Mouse (Mus musculus): ENCODE results near the gene Zcchc7. TPM values are rescaled to one million over a fixed set of nuclear protein-coding genes. Genes with fewer than 3 reads are reported as not detected.

The Zcchc7 gene
- polyA plus RNA-seq, 1 experiment from 2014 or later = 36.4 TPM

- Histone ChIP-seq H3K4me1 (replicated peaks; ENCODE audit: control insufficient read depth, insufficient read depth) (no peaks in the 10 kb centered on the region), H3K4me3 (ENCODE audit: low read depth, low read length) (no peak within 1 kb of the TSS), H3K27me3 (ENCODE audit: control insufficient read depth, insufficient read depth, low read length) (peaks cover 50% of the 10 kb centered on the region), H3K36me3 (ENCODE audit: control insufficient read depth, insufficient read depth, low read length) (no peaks in the 10 kb centered on the region), H3K4me2 (replicated peaks; ENCODE audit: low read depth) (no peak within 1 kb of the TSS), H3K9me3 (ENCODE audit: control insufficient read depth, low read length) (no peaks in the 10 kb centered on the region), H3K9ac (ENCODE audit: low read length) (no peak within 1 kb of the TSS), H3K27ac (replicated peaks) (no peak within 1 kb of the TSS)
- no peak for ATAC-seq (ENCODE audit: low FRiP score, low TSS enrichment)
- DNase-seq (ENCODE audit: low spot score) = no peak
- TF ChIP-seq EP300 (optimal IDR thresholded peaks at IDR 0.05) (no peak), CTCF (IDR thresholded peaks at IDR 0.05; ENCODE audit: low read depth) (no peak)
- WGBS = 34% methylated on average over 16 of the region's 16 CpGs
Measured at GRCm38 (mm10) chr4:44709740-44710700, 45.7 kb upstream of the Zcchc7 start, which contains the start of gene Pax5. Gene Pax5, minus strand, starts transcription at chr4:44710487.

DNA sequence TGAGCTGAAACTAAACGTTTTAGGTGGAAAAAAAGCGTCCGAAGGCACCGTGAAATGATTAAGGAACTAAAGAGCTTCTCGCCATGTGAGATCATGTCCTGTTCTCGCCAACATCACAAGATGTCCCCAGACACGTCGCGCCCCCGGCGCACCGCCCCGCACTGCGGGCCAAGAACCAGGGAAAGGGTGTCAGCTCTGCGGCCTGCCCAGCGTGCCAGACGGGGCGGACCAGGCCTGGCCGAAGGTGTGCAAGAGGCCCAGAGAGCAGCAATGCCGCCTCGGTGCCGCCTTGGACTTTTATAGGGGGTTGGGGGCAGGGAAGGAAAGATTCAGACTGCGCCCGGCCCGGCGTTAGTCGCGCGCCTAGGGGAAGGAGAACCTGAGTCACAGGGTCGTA is 45.0 kb upstream of the Zcchc7 start:
- Histone ChIP-seq H3K4me1 (replicated peaks; ENCODE audit: control insufficient read depth, insufficient read depth) (no peaks in the 10 kb centered on the region), H3K27me3 (ENCODE audit: control insufficient read depth, insufficient read depth, low read length) (peaks cover 44% of the 10 kb centered on the region), H3K4me2 (replicated peaks; ENCODE audit: low read depth) (no peak overlapping the region), H3K36me3 (ENCODE audit: control insufficient read depth, insufficient read depth, low read length) (no peaks in the 10 kb centered on the region), H3K27ac (replicated peaks) (no peak overlapping the region), H3K9me3 (ENCODE audit: control insufficient read depth, low read length) (no peaks in the 10 kb centered on the region), H3K9ac (ENCODE audit: low read length) (no peak overlapping the region), H3K4me3 (ENCODE audit: low read depth, low read length) (no peak overlapping the region)
- ATAC-seq (ENCODE audit: low FRiP score, low TSS enrichment) = no peak
- WGBS = 4% methylated on average over 30 of the region's 30 CpGs
- no peak for TF ChIP-seq CTCF (IDR thresholded peaks at IDR 0.05; ENCODE audit: low read depth)
- no peak for TF ChIP-seq EP300 (optimal IDR thresholded peaks at IDR 0.05)
- DNase-seq (ENCODE audit: low spot score) = no peak

- Histone ChIP-seq H3K9me3 (ENCODE audit: control insufficient read depth, low read length) (no peaks in the 10 kb centered on the region), H3K4me3 (ENCODE audit: low read depth, low read length) (no peak overlapping the region), H3K4me2 (replicated peaks; ENCODE audit: low read depth) (no peak overlapping the region), H3K27me3 (ENCODE audit: control insufficient read depth, insufficient read depth, low read length) (peaks cover 38% of the 10 kb centered on the region), H3K36me3 (ENCODE audit: control insufficient read depth, insufficient read depth, low read length) (no peaks in the 10 kb centered on the region), H3K9ac (ENCODE audit: low read length) (no peak overlapping the region), H3K27ac (replicated peaks) (no peak overlapping the region), H3K4me1 (replicated peaks; ENCODE audit: control insufficient read depth, insufficient read depth) (no peaks in the 10 kb centered on the region)
- ATAC-seq (ENCODE audit: low FRiP score, low TSS enrichment) (no peak), DNase-seq (ENCODE audit: low spot score) (no peak)
- TF ChIP-seq EP300 (optimal IDR thresholded peaks at IDR 0.05) (no peak), CTCF (IDR thresholded peaks at IDR 0.05; ENCODE audit: low read depth) (no peak)
- WGBS = 3% methylated on average over 25 of the region's 25 CpGs
Measured at GRCm38 (mm10) chr4:44711136-44711900, 44.4 kb upstream of the Zcchc7 start.

DNA sequence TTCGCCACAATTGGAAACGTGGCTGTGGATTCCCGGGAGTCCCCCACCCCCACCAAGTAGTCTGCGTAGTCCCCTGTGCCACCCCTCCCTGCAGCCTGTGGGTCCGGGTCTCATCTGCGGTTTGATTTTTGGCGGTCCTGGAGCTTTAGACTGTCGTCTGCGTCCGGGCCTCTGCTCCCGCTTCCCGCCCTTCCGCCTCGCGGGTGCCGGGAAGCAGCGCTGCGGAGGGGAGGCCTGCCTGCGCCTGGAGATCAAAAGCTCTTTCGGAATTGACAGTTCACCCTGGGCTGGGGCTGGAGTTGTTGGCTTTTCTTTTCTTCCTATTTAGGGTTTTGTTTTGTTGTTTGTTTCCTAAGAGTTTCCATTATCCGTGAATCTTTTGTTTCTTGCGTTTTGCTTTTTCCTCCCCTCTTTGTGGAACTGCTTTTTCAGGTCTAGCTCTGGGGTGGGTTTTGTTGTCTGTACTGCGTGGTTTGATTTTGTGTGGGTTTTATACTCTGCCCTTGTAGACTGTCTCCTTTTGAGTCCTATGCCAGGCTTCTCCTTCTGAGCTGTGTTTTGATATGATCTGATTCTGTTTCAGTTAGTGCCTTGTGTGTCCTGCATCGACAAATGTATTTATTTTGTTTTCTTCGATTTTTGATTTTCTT is 43.5 kb upstream of the Zcchc7 start:
- Histone ChIP-seq H3K36me3 (ENCODE audit: control insufficient read depth, insufficient read depth, low read length) (no peaks in the 10 kb centered on the region), H3K9me3 (ENCODE audit: control insufficient read depth, low read length) (no peaks in the 10 kb centered on the region), H3K27ac (replicated peaks) (no peak overlapping the region), H3K4me2 (replicated peaks; ENCODE audit: low read depth) (no peak overlapping the region), H3K9ac (ENCODE audit: low read length) (no peak overlapping the region), H3K4me3 (ENCODE audit: low read depth, low read length) (peak overlapping the region; percentile 15), H3K27me3 (ENCODE audit: control insufficient read depth, insufficient read depth, low read length) (peaks cover 36% of the 10 kb centered on the region), H3K4me1 (replicated peaks; ENCODE audit: control insufficient read depth, insufficient read depth) (no peaks in the 10 kb centered on the region)
- DNase-seq (ENCODE audit: low spot score) (peak; percentile 19), ATAC-seq (ENCODE audit: low FRiP score, low TSS enrichment) (no peak)
- WGBS = under 1% methylated on average over 25 of the region's 25 CpGs
- no peak for TF ChIP-seq EP300 (optimal IDR thresholded peaks at IDR 0.05)
- no peak for TF ChIP-seq CTCF (IDR thresholded peaks at IDR 0.05; ENCODE audit: low read depth)

DNA sequence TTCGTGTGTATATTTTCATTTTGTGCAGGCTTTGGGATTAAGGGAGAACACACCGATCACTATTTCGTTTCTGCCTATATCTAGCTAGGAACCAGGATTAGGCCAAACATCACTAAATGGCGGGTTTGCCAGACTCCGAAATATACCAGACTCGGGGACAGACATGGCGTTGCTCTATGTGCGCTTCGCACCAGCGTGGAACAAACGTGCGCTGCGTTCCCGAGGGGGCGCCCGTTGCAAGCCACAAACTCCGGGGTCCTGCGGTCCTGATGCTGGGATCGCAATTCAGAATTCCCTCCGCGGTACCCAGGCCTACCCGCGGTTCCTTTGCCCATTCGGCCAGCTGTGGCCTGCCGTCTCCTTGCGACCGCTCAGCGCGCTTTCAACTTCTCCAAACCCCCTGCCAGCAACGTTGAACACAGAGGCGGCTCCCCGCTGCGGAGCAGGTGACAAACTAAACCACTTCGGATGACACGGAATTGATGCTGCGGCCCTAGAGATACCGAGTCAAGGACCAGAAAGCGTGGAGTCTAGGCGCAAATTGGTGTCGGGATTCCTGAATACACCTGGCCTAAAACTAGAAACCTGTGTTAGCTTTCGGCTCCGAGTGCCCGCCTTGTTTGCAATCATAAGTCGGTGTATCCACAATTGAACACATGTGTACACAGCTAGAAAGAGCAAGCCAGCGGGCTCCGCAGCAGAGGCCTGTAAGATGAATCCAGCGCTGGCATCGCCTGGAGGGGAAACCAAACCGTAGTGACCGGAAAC is 42.7 kb upstream of the Zcchc7 start:
- peak; percentile 15 for DNase-seq (ENCODE audit: low spot score)
- Histone ChIP-seq H3K9ac (ENCODE audit: low read length) (no peak overlapping the region), H3K9me3 (ENCODE audit: control insufficient read depth, low read length) (no peaks in the 10 kb centered on the region), H3K27ac (replicated peaks) (no peak overlapping the region), H3K36me3 (ENCODE audit: control insufficient read depth, insufficient read depth, low read length) (no peaks in the 10 kb centered on the region), H3K4me1 (replicated peaks; ENCODE audit: control insufficient read depth, insufficient read depth) (no peaks in the 10 kb centered on the region), H3K4me3 (ENCODE audit: low read depth, low read length) (no peak overlapping the region), H3K27me3 (ENCODE audit: control insufficient read depth, insufficient read depth, low read length) (peaks cover 33% of the 10 kb centered on the region), H3K4me2 (replicated peaks; ENCODE audit: low read depth) (no peak overlapping the region)
- ATAC-seq (ENCODE audit: low FRiP score, low TSS enrichment) = no peak
- WGBS = 3% methylated on average over 50 of the region's 50 CpGs
- no peak for TF ChIP-seq CTCF (IDR thresholded peaks at IDR 0.05; ENCODE audit: low read depth)
- no peak for TF ChIP-seq EP300 (optimal IDR thresholded peaks at IDR 0.05)

Measured in stomach, postnatal 0 days (tissue).